Mouse (Mus musculus): ENCODE measurements at regions not wholly inside any gene's neighbourhood (a gene's known extent, or its start where the extent isn't known, plus 50 kb on each side); places are given as distances from the start of the nearest gene placed in this dataset.
A peak's percentile ranks its signal among the peaks of the same experiment; 100 is the strongest.
"Not testable (repeated sequence)": the region's sequence is repeated elsewhere in the genome, so short reads cannot be mapped to it uniquely, and the experiment has no call there.

- no peak for ATAC-seq (ENCODE audit: insufficient number of reproducible peaks, low FRiP score)
- H3K4me1 ChIP-seq (replicated peaks), result 0 out of 2 replicates have a peak, but pooled peaks cover 3% of the 10 kb centered on the region
- H3K36me3 ChIP-seq, result no peaks in the 10 kb centered on the region
- no peak overlapping the region for H3K27ac ChIP-seq (ENCODE audit: poor library complexity, severe bottlenecking)
- H3K4me2 ChIP-seq, result no peak overlapping the region
- no peak overlapping the region for H3K9ac ChIP-seq
- no peaks in the 10 kb centered on the region for H3K27me3 ChIP-seq (replicated peaks)
- no peaks in the 10 kb centered on the region for H3K9me3 ChIP-seq (replicated peaks)
- no peak overlapping the region for H3K4me3 ChIP-seq
Measured at GRCm38 (mm10) chr3:21911071-21911470, 165.4 kb upstream of the Tbl1xr1 start.

GRCm38 (mm10) chr3:21917228-21917910, 159.1 kb upstream of the Tbl1xr1 start:
- Histone ChIP-seq H3K4me2 (no peak overlapping the region), H3K36me3 (no peaks in the 10 kb centered on the region), H3K9me3 (replicated peaks) (no peaks in the 10 kb centered on the region), H3K4me3 (no peak overlapping the region), H3K27me3 (replicated peaks) (no peaks in the 10 kb centered on the region), H3K27ac (ENCODE audit: poor library complexity, severe bottlenecking) (no peak overlapping the region), H3K4me1 (replicated peaks) (no peaks in the 10 kb centered on the region), H3K9ac (no peak overlapping the region)
- ATAC-seq (ENCODE audit: insufficient number of reproducible peaks, low FRiP score), result no peak
- 87% methylated on average over 9 of the region's 9 CpGs for WGBS

- Histone ChIP-seq H3K9ac (no peak overlapping the region), H3K4me1 (replicated peaks) (no peaks in the 10 kb centered on the region), H3K27ac (ENCODE audit: poor library complexity, severe bottlenecking) (no peak overlapping the region), H3K4me2 (no peak overlapping the region), H3K9me3 (replicated peaks) (no peaks in the 10 kb centered on the region), H3K4me3 (no peak overlapping the region), H3K27me3 (replicated peaks) (no peaks in the 10 kb centered on the region), H3K36me3 (no peaks in the 10 kb centered on the region)
- ATAC-seq (ENCODE audit: insufficient number of reproducible peaks, low FRiP score), result no peak
- 86% methylated on average over 10 of the region's 10 CpGs for WGBS
Measured at GRCm38 (mm10) chr3:21918431-21918830, 158.0 kb upstream of the Tbl1xr1 start.

GRCm38 (mm10) chr3:21919931-21920330, 156.5 kb upstream of the Tbl1xr1 start:
- no peak overlapping the region for H3K4me3 ChIP-seq
- 87% methylated on average over 7 of the region's 7 CpGs for WGBS
- H3K4me2 ChIP-seq, result no peak overlapping the region
- ATAC-seq (ENCODE audit: insufficient number of reproducible peaks, low FRiP score), result no peak
- no peaks in the 10 kb centered on the region for H3K4me1 ChIP-seq (replicated peaks)
- H3K9ac ChIP-seq, result no peak overlapping the region
- no peak overlapping the region for H3K27ac ChIP-seq (ENCODE audit: poor library complexity, severe bottlenecking)
- no peaks in the 10 kb centered on the region for H3K27me3 ChIP-seq (replicated peaks)
- no peaks in the 10 kb centered on the region for H3K36me3 ChIP-seq
- H3K9me3 ChIP-seq (replicated peaks), result no peaks in the 10 kb centered on the region

GRCm38 (mm10) chr3:21931951-21932350, 144.5 kb upstream of the Tbl1xr1 start:
- H3K4me1 ChIP-seq (replicated peaks), result peaks cover 20% of the 10 kb centered on the region
- H3K36me3 ChIP-seq, result no peaks in the 10 kb centered on the region
- H3K27ac ChIP-seq (ENCODE audit: poor library complexity, severe bottlenecking), result no peak overlapping the region
- 82% methylated on average over 6 of the region's 6 CpGs for WGBS
- no peaks in the 10 kb centered on the region for H3K9me3 ChIP-seq (replicated peaks)
- no peak overlapping the region for H3K9ac ChIP-seq
- H3K4me2 ChIP-seq, result no peak overlapping the region
- ATAC-seq (ENCODE audit: insufficient number of reproducible peaks, low FRiP score), result no peak
- H3K4me3 ChIP-seq, result no peak overlapping the region
- H3K27me3 ChIP-seq (replicated peaks), result no peaks in the 10 kb centered on the region

GRCm38 (mm10) chr3:21932696-21933095, 143.8 kb upstream of the Tbl1xr1 start:
- not testable (repeated sequence) for ATAC-seq (ENCODE audit: insufficient number of reproducible peaks, low FRiP score); H3K27ac ChIP-seq (ENCODE audit: poor library complexity, severe bottlenecking); H3K9ac ChIP-seq; H3K9me3 ChIP-seq (replicated peaks); H3K4me2 ChIP-seq; H3K36me3 ChIP-seq; H3K4me3 ChIP-seq; H3K27me3 ChIP-seq (replicated peaks)
- 75% methylated on average over 8 of the region's 8 CpGs for WGBS
- peaks cover 28% of the 10 kb centered on the region for H3K4me1 ChIP-seq (replicated peaks)

- peak overlapping the region; percentile 53 for H3K27ac ChIP-seq (ENCODE audit: poor library complexity, severe bottlenecking)
- no peak overlapping the region for H3K4me3 ChIP-seq
- H3K36me3 ChIP-seq, result no peaks in the 10 kb centered on the region
- no peak for ATAC-seq (ENCODE audit: insufficient number of reproducible peaks, low FRiP score)
- 0 out of 2 replicates have a peak overlapping the region, but pooled peaks have one; percentile 18 for H3K9ac ChIP-seq
- no peaks in the 10 kb centered on the region for H3K9me3 ChIP-seq (replicated peaks)
- no peaks in the 10 kb centered on the region for H3K27me3 ChIP-seq (replicated peaks)
- H3K4me1 ChIP-seq (replicated peaks), result peaks cover 30% of the 10 kb centered on the region
- 26% methylated on average over 5 of the region's 5 CpGs for WGBS
- H3K4me2 ChIP-seq, result peak overlapping the region; percentile 35; the same call in 1 of the 2 replicates
Measured at GRCm38 (mm10) chr3:21934731-21935271, 141.7 kb upstream of the Tbl1xr1 start.

- ATAC-seq (ENCODE audit: insufficient number of reproducible peaks, low FRiP score), result peak; percentile 95
- Histone ChIP-seq H3K27ac (ENCODE audit: poor library complexity, severe bottlenecking) (peak overlapping the region; percentile 85), H3K36me3 (no peaks in the 10 kb centered on the region), H3K4me2 (peak overlapping the region; percentile 72), H3K4me1 (replicated peaks) (peaks cover 30% of the 10 kb centered on the region), H3K9ac (peak overlapping the region; percentile 57), H3K27me3 (replicated peaks) (no peaks in the 10 kb centered on the region), H3K4me3 (peak overlapping the region; percentile 36), H3K9me3 (replicated peaks) (no peaks in the 10 kb centered on the region)
- WGBS, result under 1% methylated on average over 24 of the region's 24 CpGs
Measured at GRCm38 (mm10) chr3:21935571-21936261, 140.7 kb upstream of the Tbl1xr1 start.

GRCm38 (mm10) chr3:21936262-21936603, 140.2 kb upstream of the Tbl1xr1 start:
- H3K4me2 ChIP-seq, result peak overlapping the region; percentile 72
- H3K4me1 ChIP-seq (replicated peaks), result peaks cover 30% of the 10 kb centered on the region
- no peaks in the 10 kb centered on the region for H3K36me3 ChIP-seq
- H3K9ac ChIP-seq, result no peak overlapping the region
- no peaks in the 10 kb centered on the region for H3K9me3 ChIP-seq (replicated peaks)
- 3% methylated on average over 8 of the region's 8 CpGs for WGBS
- ATAC-seq (ENCODE audit: insufficient number of reproducible peaks, low FRiP score), result no peak
- H3K27ac ChIP-seq (ENCODE audit: poor library complexity, severe bottlenecking), result peak overlapping the region; percentile 55; the same call in 1 of the 2 replicates
- no peaks in the 10 kb centered on the region for H3K27me3 ChIP-seq (replicated peaks)
- H3K4me3 ChIP-seq, result peak overlapping the region; percentile 36

GRCm38 (mm10) chr3:21936616-21937015, 139.8 kb upstream of the Tbl1xr1 start:
- H3K9me3 ChIP-seq (replicated peaks), result no peaks in the 10 kb centered on the region
- peak overlapping the region; percentile 72 for H3K4me2 ChIP-seq
- no peak; the same call in 1 of the 2 replicates for ATAC-seq (ENCODE audit: insufficient number of reproducible peaks, low FRiP score)
- no peak overlapping the region for H3K4me3 ChIP-seq
- no peak overlapping the region for H3K9ac ChIP-seq
- H3K36me3 ChIP-seq, result no peaks in the 10 kb centered on the region
- H3K27me3 ChIP-seq (replicated peaks), result no peaks in the 10 kb centered on the region
- peaks cover 30% of the 10 kb centered on the region for H3K4me1 ChIP-seq (replicated peaks)
- no peak overlapping the region for H3K27ac ChIP-seq (ENCODE audit: poor library complexity, severe bottlenecking)
- WGBS, result 28% methylated on average over 8 of the region's 8 CpGs

- Histone ChIP-seq H3K4me2 (no peak overlapping the region), H3K4me1 (replicated peaks) (peaks cover 30% of the 10 kb centered on the region), H3K27me3 (replicated peaks) (no peaks in the 10 kb centered on the region), H3K27ac (ENCODE audit: poor library complexity, severe bottlenecking) (no peak overlapping the region), H3K36me3 (no peaks in the 10 kb centered on the region), H3K9me3 (replicated peaks) (no peaks in the 10 kb centered on the region), H3K4me3 (no peak overlapping the region), H3K9ac (no peak overlapping the region)
- ATAC-seq (ENCODE audit: insufficient number of reproducible peaks, low FRiP score), result no peak
- 43% methylated on average over 7 of the region's 7 CpGs for WGBS
Measured at GRCm38 (mm10) chr3:21937281-21938035, 139.0 kb upstream of the Tbl1xr1 start.
